Mouse (Mus musculus): Measurements from ENCODE around the gene Pde10a. TPM values are rescaled to one million over a fixed set of nuclear protein-coding genes. Genes with fewer than 3 reads are reported as not detected.

Gene Pde10a
- polyA plus RNA-seq, 1 experiment = not detected

DNA sequence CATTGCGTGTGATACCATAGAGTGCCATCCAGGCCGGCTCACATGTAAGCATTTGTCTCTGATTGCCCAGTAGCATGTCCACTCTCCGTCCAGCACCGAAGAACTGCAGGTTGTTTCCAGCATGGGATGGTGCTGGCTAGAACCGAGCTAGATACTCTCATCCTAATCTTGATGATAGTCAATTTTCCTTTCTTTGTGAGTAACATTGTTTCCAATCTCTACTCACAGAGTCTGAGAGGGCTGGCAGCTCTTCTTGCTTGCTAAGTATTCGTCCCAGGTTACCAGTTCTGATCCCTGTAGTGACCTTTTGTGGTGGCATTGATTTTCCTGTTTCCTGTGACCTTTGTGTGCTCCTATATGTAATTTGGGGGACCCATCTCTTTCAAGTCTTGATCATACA, 356.5 kb downstream of the Pde10a start:
- Histone ChIP-seq H3K27ac (ENCODE audit: insufficient read depth, low read depth, low read length) (no peak overlapping the region), H3K4me1 (ENCODE audit: control insufficient read depth, insufficient read depth, low read length) (no peaks in the 10 kb centered on the region), H3K4me3 (ENCODE audit: insufficient read depth, low read length) (no peak overlapping the region)
- TF ChIP-seq CTCF (IDR thresholded peaks at IDR 0.05; ENCODE audit: low read depth, low read length) (no peak), POLR2A (IDR thresholded peaks at IDR 0.05; ENCODE audit: borderline replicate concordance, low read depth, low read length) (no peak)

DNA sequence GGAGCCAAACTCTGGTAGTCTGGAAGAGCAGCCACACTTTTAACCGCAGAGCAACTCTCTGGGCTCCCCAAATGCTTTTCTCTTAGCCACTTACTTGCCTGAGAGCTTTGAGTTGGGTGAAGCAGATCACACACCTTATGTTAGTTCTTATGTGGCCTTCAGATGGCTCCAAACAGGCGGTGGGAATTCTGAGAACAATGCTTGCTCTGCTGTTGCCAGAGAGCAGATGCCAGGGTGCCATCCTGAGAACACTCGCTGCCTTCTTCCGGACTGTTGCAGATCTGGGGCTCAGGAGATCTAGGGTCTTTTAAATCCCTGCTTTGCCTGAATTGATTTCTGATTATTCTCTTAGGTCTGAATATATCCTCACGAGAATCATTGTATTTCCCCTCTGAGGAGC, 359.5 kb downstream of the Pde10a start:
- H3K4me3 ChIP-seq (ENCODE audit: insufficient read depth, low read length) = no peak overlapping the region
- no peak for TF ChIP-seq CTCF (IDR thresholded peaks at IDR 0.05; ENCODE audit: low read depth, low read length)
- no peak for TF ChIP-seq POLR2A (IDR thresholded peaks at IDR 0.05; ENCODE audit: borderline replicate concordance, low read depth, low read length)
- no peak overlapping the region for H3K27ac ChIP-seq (ENCODE audit: insufficient read depth, low read depth, low read length)
- H3K4me1 ChIP-seq (ENCODE audit: control insufficient read depth, insufficient read depth, low read length) = no peaks in the 10 kb centered on the region

DNA sequence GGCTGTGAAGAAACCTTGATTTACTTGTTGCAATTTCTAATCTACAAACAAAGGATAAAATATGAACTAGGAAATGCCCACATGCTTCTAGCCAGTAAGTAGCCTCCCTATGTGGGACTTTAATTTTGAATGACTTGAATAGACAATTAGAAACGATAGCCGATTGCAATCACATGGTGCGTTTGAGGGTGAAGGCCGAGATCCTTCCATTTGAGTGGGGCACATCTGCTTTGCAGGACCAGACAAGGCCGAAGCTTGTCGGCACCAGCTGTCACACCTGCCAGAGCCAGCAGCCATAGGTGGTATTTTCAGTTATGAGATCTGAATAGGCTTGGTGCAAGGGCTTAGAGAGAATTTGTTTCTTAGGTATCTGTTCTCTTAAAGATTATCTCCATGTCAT, 360.7 kb downstream of the Pde10a start:
- no peak for TF ChIP-seq CTCF (IDR thresholded peaks at IDR 0.05; ENCODE audit: low read depth, low read length)
- no peak for TF ChIP-seq POLR2A (IDR thresholded peaks at IDR 0.05; ENCODE audit: borderline replicate concordance, low read depth, low read length)
- Histone ChIP-seq H3K4me1 (ENCODE audit: control insufficient read depth, insufficient read depth, low read length) (no peaks in the 10 kb centered on the region), H3K27ac (ENCODE audit: insufficient read depth, low read depth, low read length) (no peak overlapping the region), H3K4me3 (ENCODE audit: insufficient read depth, low read length) (no peak overlapping the region)

DNA sequence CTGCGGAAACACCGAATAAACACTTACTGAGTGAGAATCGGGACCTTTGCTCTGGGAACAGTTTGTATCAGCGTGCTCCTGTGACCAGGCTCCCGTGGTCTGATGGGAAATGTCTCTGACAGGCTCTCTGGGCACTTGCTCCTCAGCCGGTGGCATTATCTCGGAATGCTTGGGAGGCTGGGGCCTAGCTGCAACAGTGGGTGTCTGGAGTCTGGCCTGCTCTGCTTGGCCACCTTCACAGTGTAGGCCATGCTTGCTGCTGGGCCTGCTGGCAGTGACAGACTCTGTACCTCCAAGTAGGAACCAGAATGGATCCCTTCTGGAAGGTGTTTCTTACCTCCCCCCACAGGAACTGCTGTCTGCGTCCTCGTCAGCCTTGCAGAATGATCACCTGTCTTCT, 362.9 kb downstream of the Pde10a start:
- TF ChIP-seq POLR2A (IDR thresholded peaks at IDR 0.05; ENCODE audit: borderline replicate concordance, low read depth, low read length) = no peak
- no peaks in the 10 kb centered on the region for H3K4me1 ChIP-seq (ENCODE audit: control insufficient read depth, insufficient read depth, low read length)
- H3K4me3 ChIP-seq (ENCODE audit: insufficient read depth, low read length) = no peak overlapping the region
- H3K27ac ChIP-seq (ENCODE audit: insufficient read depth, low read depth, low read length) = no peak overlapping the region

DNA sequence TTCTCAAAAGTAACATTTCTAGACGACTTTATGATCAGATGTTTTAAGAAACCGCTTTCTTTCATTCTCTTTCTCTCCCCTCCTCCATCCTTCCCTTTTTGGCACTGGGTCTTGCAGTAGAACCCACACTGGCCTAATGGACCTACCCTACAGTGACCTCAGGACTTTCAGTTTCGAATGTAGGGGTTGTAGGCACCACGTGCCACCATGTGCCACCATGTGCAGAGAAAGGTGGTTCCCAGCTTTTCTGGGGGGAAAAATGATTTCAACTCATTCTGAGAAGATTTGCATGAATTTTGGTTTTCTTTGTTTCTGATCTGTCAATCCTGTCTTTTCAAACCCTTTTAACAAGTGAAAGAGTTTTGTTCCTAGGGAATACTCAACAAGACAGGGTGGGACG, 363.5 kb downstream of the Pde10a start:
- no peak overlapping the region for H3K4me3 ChIP-seq (ENCODE audit: insufficient read depth, low read length)
- no peak overlapping the region for H3K27ac ChIP-seq (ENCODE audit: insufficient read depth, low read depth, low read length)
- no peaks in the 10 kb centered on the region for H3K4me1 ChIP-seq (ENCODE audit: control insufficient read depth, insufficient read depth, low read length)
- TF ChIP-seq CTCF (IDR thresholded peaks at IDR 0.05; ENCODE audit: low read depth, low read length) (no peak), POLR2A (IDR thresholded peaks at IDR 0.05; ENCODE audit: borderline replicate concordance, low read depth, low read length) (no peak)

DNA sequence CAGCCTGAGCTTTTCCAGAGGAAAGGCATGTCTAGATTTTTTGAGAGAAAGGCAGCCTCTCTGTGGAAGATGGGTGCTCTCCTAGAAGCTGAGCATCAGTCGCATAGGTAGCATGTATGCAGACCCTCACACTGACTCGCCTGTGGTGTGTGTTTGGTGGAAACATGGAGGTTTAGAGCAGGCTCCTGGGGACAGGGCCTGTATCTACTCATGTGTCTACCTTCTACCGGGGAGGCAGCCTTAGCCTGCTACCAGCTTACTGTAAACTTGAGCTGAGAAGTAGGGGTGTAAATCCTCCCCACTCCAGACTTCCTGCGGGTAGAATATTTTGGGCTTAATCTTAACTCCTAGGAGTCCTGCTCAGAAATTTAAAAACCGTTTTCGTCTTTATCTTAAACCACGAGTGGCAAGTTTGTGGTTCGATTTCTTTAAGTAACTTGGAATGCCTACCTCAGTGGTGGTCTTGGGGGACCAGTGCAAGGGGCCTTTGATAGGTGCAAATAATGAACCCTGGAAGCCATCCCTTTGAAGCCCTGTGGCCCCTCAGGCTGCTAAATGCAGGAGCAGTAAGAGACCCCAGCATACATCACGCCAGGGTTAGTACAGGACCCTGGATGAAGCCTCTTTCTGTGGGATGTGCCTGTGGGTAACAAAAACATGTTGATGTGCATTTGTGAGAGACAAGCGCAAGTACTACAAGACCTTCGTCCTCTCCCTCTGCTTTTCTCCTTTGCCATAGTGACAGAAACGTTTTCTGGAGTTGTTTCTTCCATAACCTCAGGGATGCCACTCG, 367.2 kb downstream of the Pde10a start:
- no peaks in the 10 kb centered on the region for H3K4me1 ChIP-seq (ENCODE audit: control insufficient read depth, insufficient read depth, low read length)
- no peak for TF ChIP-seq POLR2A (IDR thresholded peaks at IDR 0.05; ENCODE audit: borderline replicate concordance, low read depth, low read length)
- no peak for TF ChIP-seq CTCF (IDR thresholded peaks at IDR 0.05; ENCODE audit: low read depth, low read length)
- H3K27ac ChIP-seq (ENCODE audit: insufficient read depth, low read depth, low read length) = no peak overlapping the region
- no peak overlapping the region for H3K4me3 ChIP-seq (ENCODE audit: insufficient read depth, low read length)

DNA sequence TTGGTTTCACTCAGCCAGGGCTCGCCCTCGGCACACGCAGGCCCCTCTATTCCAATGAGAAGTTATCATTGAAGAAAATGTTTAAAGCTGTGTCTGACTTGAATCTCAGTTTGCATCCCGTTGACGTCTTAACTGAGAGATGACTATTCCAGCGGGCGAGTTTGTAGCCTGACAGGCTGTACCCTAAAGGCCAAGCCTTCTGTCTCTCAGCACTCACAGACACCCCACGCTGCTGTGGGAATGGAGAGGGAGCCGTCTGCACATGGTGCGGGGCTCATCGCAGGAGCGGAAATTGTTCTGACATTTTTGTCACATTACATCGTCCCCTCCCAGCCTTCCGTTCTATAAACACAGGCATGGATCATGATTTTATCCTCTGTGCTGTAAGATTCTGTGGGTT, 370.8 kb downstream of the Pde10a start:
- TF ChIP-seq CTCF (IDR thresholded peaks at IDR 0.05; ENCODE audit: low read depth, low read length) (no peak), POLR2A (IDR thresholded peaks at IDR 0.05; ENCODE audit: borderline replicate concordance, low read depth, low read length) (no peak)
- Histone ChIP-seq H3K4me1 (ENCODE audit: control insufficient read depth, insufficient read depth, low read length) (no peaks in the 10 kb centered on the region), H3K4me3 (ENCODE audit: insufficient read depth, low read length) (no peak overlapping the region)

DNA sequence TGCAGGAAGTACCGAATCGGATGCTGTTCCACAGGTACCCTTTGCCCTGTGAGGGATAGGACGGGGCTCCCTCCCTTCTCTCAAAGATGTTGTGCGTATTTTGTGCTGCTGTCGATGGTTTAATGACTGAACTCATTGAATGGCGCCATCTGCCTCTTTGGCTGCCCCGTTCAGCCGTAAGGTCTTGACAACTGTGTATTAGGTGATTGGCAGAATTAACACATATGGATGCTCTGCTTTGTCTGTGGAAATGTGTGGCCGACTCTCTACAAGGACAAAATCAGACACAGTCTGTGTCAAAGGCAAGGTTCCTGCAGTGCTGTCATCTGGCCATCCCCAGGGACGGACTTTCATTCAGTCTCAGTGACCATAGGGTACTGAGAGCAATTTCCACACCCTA, 372.6 kb downstream of the Pde10a start:
- TF ChIP-seq CTCF (IDR thresholded peaks at IDR 0.05; ENCODE audit: low read depth, low read length) (no peak), POLR2A (IDR thresholded peaks at IDR 0.05; ENCODE audit: borderline replicate concordance, low read depth, low read length) (no peak)
- H3K4me3 ChIP-seq (ENCODE audit: insufficient read depth, low read length) = no peak overlapping the region
- no peaks in the 10 kb centered on the region for H3K4me1 ChIP-seq (ENCODE audit: control insufficient read depth, insufficient read depth, low read length)

More for the DNA sequence above, 370.8 kb downstream of the Pde10a start:
- H3K27ac ChIP-seq (ENCODE audit: insufficient read depth, low read depth, low read length) = no peak overlapping the region

DNA sequence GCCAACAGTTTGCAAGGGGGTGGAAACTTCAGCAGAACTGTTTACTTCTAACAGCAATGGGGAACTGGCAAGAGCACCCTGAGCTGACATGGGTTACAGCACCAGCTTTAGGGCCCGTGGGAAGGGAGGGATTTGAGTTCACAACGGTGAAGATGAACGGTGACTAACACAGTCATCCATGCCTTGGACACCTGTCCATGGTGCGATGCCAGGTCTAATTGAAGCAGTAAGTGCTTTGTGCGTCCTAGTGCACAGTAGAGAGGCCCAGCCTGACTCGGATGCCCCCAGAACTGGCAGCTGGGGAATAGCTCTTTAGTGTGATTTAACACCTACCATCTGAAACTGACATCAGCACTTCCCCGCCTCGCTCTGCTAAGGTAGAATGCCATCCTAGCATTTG, 373.0 kb downstream of the Pde10a start:
- TF ChIP-seq CTCF (IDR thresholded peaks at IDR 0.05; ENCODE audit: low read depth, low read length) (no peak), POLR2A (IDR thresholded peaks at IDR 0.05; ENCODE audit: borderline replicate concordance, low read depth, low read length) (no peak)
- H3K4me3 ChIP-seq (ENCODE audit: insufficient read depth, low read length) = no peak overlapping the region
- no peak overlapping the region for H3K27ac ChIP-seq (ENCODE audit: insufficient read depth, low read depth, low read length)
- H3K4me1 ChIP-seq (ENCODE audit: control insufficient read depth, insufficient read depth, low read length) = no peaks in the 10 kb centered on the region

More for the DNA sequence above, 372.6 kb downstream of the Pde10a start:
- no peak overlapping the region for H3K27ac ChIP-seq (ENCODE audit: insufficient read depth, low read depth, low read length)

DNA sequence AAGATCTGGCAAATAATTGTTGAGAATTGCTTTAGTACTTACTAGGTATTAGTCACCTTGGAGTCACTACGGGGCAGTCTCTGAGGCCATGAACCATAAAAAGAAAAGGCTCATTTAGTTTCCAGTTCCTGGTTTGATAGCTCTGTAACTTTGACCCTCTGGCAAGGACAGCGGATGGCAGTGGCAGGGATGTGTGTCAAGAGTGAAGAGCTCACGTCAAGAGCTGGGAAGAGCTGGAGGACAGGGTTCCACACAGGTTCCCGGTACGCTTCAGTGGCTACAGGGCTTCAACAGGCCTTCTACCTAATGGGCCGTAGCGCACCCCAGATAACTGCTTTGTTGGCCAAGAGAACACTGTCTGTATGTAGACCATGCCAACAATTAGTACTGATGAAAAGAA, 374.0 kb downstream of the Pde10a start:
- Histone ChIP-seq H3K4me3 (ENCODE audit: insufficient read depth, low read length) (no peak overlapping the region), H3K4me1 (ENCODE audit: control insufficient read depth, insufficient read depth, low read length) (no peaks in the 10 kb centered on the region), H3K27ac (ENCODE audit: insufficient read depth, low read depth, low read length) (no peak overlapping the region)
- no peak for TF ChIP-seq CTCF (IDR thresholded peaks at IDR 0.05; ENCODE audit: low read depth, low read length)
- TF ChIP-seq POLR2A (IDR thresholded peaks at IDR 0.05; ENCODE audit: borderline replicate concordance, low read depth, low read length) = no peak
